Mouse (Mus musculus): ENCODE measurements at regions not wholly inside any gene's neighbourhood (a gene's known extent, or its start where the extent isn't known, plus 50 kb on each side); places are given as distances from the start of the nearest gene placed in this dataset.

DNA sequence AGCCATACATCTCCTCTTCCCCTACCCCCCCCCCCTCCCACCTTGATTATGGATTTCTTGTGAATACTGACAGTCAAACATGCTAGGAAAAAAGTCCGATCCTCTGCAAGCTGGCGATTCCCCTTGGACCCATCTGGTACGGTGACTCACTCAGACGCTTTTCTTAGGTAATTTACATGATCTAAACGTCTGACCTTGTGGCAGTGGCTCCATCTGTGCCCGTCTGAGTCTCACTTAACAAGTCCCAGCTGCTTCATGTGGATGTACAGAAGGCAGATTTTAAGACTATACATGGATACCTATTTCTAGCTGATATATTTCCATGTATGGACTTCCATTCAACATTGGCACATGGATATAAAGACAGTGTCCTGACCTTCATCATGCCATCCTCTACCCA is 481.0 kb downstream of the Lipi start:
- no peaks in the 10 kb centered on the region for H3K27me3 ChIP-seq
- no peak overlapping the region for H3K9ac ChIP-seq
- H3K9me3 ChIP-seq: no peaks in the 10 kb centered on the region
- peak; percentile 67; the same call in 1 of the 2 replicates for ATAC-seq (ENCODE audit: low FRiP score)
- no peak overlapping the region for H3K4me2 ChIP-seq
- WGBS: 62% methylated on average over 6 of the region's 6 CpGs
- H3K4me3 ChIP-seq (replicated peaks): no peak overlapping the region
- H3K36me3 ChIP-seq (replicated peaks): no peaks in the 10 kb centered on the region
- H3K27ac ChIP-seq: no peak overlapping the region
- H3K4me1 ChIP-seq: no peaks in the 10 kb centered on the region; the same call in 1 of the 2 replicates

DNA sequence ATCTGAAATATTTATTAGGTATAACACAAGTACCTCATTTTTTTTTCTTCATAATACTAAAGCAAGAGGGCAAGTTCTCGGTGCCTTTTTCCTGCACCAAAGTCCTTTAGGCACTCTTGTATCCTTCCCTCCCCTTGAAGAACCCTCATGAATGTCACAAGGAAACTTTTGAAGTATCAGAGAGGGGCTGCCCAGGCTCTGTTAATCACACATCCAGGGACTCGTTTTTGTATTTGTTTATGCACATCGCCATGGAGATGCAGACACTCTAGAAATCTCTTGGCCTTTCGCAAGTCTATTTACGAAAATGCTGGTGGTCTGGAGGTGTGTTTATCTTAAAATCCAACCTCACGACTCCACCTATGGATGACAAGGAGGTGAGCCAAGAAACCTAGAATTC is 492.7 kb downstream of the Lipi start:
- no peaks in the 10 kb centered on the region for H3K27me3 ChIP-seq
- H3K27ac ChIP-seq: no peak overlapping the region
- ATAC-seq (ENCODE audit: low FRiP score): no peak; the same call in 1 of the 2 replicates
- H3K9me3 ChIP-seq: no peaks in the 10 kb centered on the region
- H3K36me3 ChIP-seq (replicated peaks): no peaks in the 10 kb centered on the region
- 37% methylated on average over 6 of the region's 6 CpGs for WGBS
- no peak overlapping the region for H3K9ac ChIP-seq
- peak overlapping the region; percentile 49 for H3K4me2 ChIP-seq
- peaks cover 11% of the 10 kb centered on the region for H3K4me1 ChIP-seq
- H3K4me3 ChIP-seq (replicated peaks): no peak overlapping the region

DNA sequence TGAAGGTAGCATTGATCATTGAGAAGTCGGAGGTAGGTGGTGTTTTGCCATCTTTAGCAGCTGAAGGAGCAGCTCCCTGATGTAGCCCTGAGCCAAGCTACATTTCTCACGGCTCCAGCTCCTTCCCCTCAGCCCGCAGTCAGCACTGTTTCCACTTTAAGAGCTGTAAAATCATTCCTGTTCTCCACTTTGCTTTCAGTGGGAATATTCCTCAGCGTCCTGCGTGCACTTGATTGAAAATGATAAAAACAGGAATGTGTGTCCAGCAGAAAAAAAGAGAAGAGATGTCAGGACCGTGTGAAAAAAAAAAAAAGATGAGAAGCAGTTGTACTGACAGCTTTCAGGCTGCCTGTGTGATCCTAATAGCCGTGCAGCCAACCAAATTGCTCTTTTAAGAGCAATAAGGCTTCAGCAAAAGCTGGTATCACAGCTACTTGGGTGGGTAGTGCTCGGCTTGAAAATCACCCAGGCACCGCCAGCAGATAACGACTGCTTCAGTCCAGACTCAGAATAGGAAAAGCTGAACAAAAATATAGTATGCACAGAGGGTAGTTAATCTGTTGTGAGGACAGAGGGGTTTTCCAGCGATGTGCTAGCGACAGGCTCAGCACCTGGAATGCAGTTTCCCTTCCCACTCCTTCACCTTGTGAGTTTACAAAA is 493.3 kb downstream of the Lipi start:
- Histone ChIP-seq H3K9me3 (no peaks in the 10 kb centered on the region), H3K4me3 (replicated peaks) (no peak overlapping the region; the same call in 1 of the 2 replicates), H3K4me2 (peak overlapping the region; percentile 49), H3K27me3 (no peaks in the 10 kb centered on the region), H3K27ac (no peak overlapping the region), H3K4me1 (peaks cover 11% of the 10 kb centered on the region), H3K36me3 (replicated peaks) (no peaks in the 10 kb centered on the region), H3K9ac (no peak overlapping the region)
- WGBS: 18% methylated on average over 12 of the region's 12 CpGs
- peak; percentile 54; the same call in 1 of the 2 replicates for ATAC-seq (ENCODE audit: low FRiP score)

DNA sequence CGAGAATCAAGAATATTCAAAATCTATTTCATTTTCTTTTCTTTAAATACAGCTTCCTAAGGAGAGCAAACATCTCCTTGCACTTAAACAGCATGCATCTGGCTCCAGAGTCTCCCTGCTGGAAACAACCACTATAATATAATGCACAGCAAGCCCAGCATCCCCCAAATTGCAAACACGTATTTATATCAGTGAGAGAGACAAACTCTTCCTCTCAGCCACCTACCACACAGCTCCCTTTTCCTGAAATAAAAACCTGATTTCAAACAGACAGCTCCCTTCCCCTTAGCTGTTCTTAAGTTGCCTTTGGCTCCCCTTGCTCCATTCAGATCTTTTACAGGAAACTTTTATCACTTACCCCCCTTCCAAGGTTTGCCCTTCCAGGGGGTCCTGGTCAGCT is 493.9 kb downstream of the Lipi start:
- H3K27me3 ChIP-seq: no peaks in the 10 kb centered on the region
- H3K9ac ChIP-seq: no peak overlapping the region
- no peaks in the 10 kb centered on the region for H3K9me3 ChIP-seq
- WGBS: 56% methylated on average over 2 of the region's 2 CpGs
- no peak overlapping the region for H3K27ac ChIP-seq
- no peak overlapping the region for H3K4me3 ChIP-seq (replicated peaks)
- peaks cover 11% of the 10 kb centered on the region for H3K4me1 ChIP-seq
- H3K36me3 ChIP-seq (replicated peaks): no peaks in the 10 kb centered on the region
- ATAC-seq (ENCODE audit: low FRiP score): no peak
- peak overlapping the region; percentile 49 for H3K4me2 ChIP-seq

DNA sequence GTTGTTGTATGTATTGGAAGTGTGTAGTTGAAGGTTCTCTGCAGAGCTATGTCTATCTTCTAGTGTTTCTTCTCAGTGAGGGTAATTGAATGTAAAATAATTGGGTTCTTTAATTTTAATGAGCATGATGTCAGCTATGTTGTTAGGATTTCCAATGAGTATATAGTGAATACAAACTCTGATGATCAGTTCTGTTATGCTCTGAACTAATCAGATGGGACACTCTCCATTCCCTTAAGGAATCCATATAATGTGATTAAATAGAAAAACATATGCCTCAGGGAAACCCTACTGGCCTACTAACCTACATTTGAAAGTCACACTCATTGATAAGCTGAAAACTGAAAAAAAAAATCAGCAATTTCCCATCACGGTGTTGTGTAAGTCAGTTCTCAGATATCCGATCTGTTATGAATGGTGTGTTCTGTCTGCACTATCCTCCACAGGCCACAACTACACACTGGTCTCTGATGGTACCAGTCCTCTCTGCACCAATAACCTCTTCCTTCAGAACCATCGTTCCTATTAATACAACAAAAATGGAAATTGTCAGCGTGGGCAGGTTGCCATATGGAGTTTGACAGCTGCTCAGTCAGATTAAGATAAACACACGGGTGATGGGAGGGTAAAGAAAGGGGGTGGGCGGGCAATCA is 496.4 kb downstream of the Lipi start:
- Histone ChIP-seq H3K27me3 (no peaks in the 10 kb centered on the region), H3K27ac (no peak overlapping the region), H3K9me3 (no peaks in the 10 kb centered on the region), H3K4me1 (peaks cover 11% of the 10 kb centered on the region), H3K36me3 (replicated peaks) (no peaks in the 10 kb centered on the region), H3K4me2 (no peak overlapping the region), H3K9ac (no peak overlapping the region), H3K4me3 (replicated peaks) (no peak overlapping the region)
- ATAC-seq (ENCODE audit: low FRiP score): no peak
- 72% methylated on average over 6 of the region's 6 CpGs for WGBS

DNA sequence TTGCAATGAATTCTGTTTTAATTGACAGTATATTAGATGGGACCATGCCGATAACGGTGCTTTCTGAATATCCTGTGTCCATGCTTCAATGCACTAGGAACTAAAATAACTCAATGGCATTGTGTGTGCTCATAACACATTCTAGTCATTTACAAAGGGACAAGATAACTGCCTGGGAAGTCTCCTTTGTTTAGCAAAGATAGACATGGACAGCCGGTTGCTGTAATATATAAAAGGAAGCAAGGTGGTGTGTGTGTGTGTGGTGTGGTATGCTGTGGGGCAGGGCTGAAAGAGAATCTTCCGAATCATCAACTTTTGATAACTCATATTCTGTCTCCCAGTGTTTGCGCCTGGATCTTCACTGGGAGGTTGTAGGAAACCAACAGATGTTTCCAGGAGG is 497.2 kb downstream of the Lipi start:
- no peaks in the 10 kb centered on the region for H3K36me3 ChIP-seq (replicated peaks)
- H3K4me1 ChIP-seq: peaks cover 11% of the 10 kb centered on the region
- no peaks in the 10 kb centered on the region for H3K9me3 ChIP-seq
- H3K4me2 ChIP-seq: no peak overlapping the region
- 86% methylated on average over 5 of the region's 5 CpGs for WGBS
- no peaks in the 10 kb centered on the region for H3K27me3 ChIP-seq
- H3K4me3 ChIP-seq (replicated peaks): no peak overlapping the region
- no peak for ATAC-seq (ENCODE audit: low FRiP score)
- H3K27ac ChIP-seq: no peak overlapping the region
- no peak overlapping the region for H3K9ac ChIP-seq

DNA sequence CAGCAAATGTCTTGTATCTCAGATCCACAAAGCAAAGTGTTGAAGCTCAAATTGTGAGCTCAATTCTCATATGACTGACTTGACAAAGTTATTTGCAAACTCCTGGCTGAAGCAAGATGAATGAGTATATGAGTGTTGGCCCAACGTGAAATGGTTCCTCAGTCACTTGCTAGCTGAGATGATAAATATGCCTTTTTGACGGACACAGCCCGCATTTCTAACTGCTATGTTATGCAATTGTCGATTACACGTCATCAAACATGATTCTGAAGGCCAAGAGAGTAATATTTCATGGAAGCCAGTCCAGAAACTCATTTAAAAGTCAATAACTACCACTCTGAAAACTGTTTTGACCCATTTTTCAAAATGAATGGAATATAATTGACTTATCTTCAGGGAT is 520.6 kb downstream of the Lipi start:
- no peaks in the 10 kb centered on the region for H3K36me3 ChIP-seq (replicated peaks)
- no peaks in the 10 kb centered on the region for H3K9me3 ChIP-seq
- no peaks in the 10 kb centered on the region for H3K27me3 ChIP-seq
- no peak overlapping the region for H3K4me3 ChIP-seq (replicated peaks)
- no peaks in the 10 kb centered on the region for H3K4me1 ChIP-seq
- H3K4me2 ChIP-seq: no peak overlapping the region
- no peak overlapping the region for H3K27ac ChIP-seq
- no peak for ATAC-seq (ENCODE audit: low FRiP score)
- no peak overlapping the region for H3K9ac ChIP-seq
- WGBS: 83% methylated on average over 5 of the region's 5 CpGs

DNA sequence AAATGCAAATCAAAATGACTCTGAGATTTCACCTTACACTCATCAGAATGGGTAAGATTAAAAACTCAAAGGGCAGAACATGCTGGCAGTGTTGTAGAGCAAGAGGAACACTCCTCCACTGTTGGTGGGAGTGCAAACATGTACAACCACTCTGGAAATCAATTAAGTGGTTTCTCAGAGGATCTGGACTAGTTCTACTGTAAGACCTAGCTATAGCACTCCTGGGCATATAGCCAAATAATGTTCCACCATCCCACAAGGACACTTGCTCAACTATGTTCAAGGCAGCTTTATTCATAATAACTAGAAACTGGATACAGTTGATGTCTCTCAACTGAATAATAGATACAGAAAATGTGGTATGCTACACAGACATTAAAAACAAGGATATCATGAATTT is 532.9 kb downstream of the Lipi start:
- Histone ChIP-seq H3K9me3 (no peaks in the 10 kb centered on the region), H3K4me1 (no peaks in the 10 kb centered on the region), H3K4me3 (replicated peaks) (no peak overlapping the region), H3K4me2 (no peak overlapping the region), H3K36me3 (replicated peaks) (no peaks in the 10 kb centered on the region), H3K27me3 (no peaks in the 10 kb centered on the region), H3K9ac (no peak overlapping the region), H3K27ac (no peak overlapping the region)
- no peak for ATAC-seq (ENCODE audit: low FRiP score)

DNA sequence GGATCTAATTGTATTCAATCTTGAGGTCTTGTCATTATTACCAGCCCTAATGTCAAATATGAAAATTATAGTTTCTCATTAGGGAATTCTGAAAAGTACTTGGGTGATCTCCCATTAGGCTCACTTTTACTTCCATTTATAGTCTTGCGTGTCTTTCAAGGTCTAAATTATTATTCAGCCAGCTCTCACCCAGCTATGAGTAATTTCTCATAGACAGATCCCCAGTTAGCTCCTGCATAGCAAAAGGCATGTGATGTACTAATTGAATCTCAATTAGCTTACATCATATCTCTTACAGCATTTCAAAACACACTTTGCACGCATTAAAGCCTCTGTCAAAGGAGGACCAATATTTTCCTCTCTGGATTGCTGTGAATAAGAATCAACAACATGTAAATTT is 539.9 kb downstream of the Lipi start:
- ATAC-seq (ENCODE audit: low FRiP score): no peak
- Histone ChIP-seq H3K27me3 (no peaks in the 10 kb centered on the region), H3K36me3 (replicated peaks) (no peaks in the 10 kb centered on the region), H3K9me3 (no peaks in the 10 kb centered on the region), H3K9ac (no peak overlapping the region), H3K4me1 (no peaks in the 10 kb centered on the region), H3K4me3 (replicated peaks) (no peak overlapping the region), H3K27ac (no peak overlapping the region), H3K4me2 (no peak overlapping the region)
- WGBS: 95% methylated on average over 2 of the region's 2 CpGs
